Mouse (Mus musculus) myocyte (in vitro differentiated cells): Measurements from ENCODE around the gene Arhgef19. TPM values are rescaled to one million over a fixed set of nuclear protein-coding genes. Genes with fewer than 3 reads are reported as not detected.

ENCODE experiments used
- H3K27me3 ChIP-seq: one replicate; pipeline ENCODE4 v1.6.1; 2011; ENCODE audit not compliant: control insufficient read depth, insufficient read depth, insufficient read length
- H3K36me3 ChIP-seq: one replicate; pipeline ENCODE4 v1.6.1; 2011; ENCODE audit not compliant: control insufficient read depth, insufficient read depth
- H3K4me2 ChIP-seq: one replicate; pipeline ENCODE4 v1.6.1; 2011; ENCODE audit warnings: low read depth, control low read depth
- H3K4me3 ChIP-seq: one replicate; pipeline ENCODE4 v1.5.1; 2011; ENCODE audit warnings: mild to moderate bottlenecking, control low read depth, moderate library complexity
- H3K79me2 ChIP-seq: one replicate; pipeline ENCODE4 v1.6.1; 2011; ENCODE audit not compliant: control insufficient read depth, insufficient read depth
- H3ac ChIP-seq: one replicate; pipeline ENCODE4 v1.6.1; 2011; ENCODE audit not compliant: control insufficient read depth, insufficient read length
- CEBPB ChIP-seq: IDR thresholded peaks from 2 replicates; pipeline ENCODE4 v1.6.1; 2011; ENCODE audit warnings: mild to moderate bottlenecking, moderate library complexity; ENCODE audit not compliant: poor library complexity, insufficient read depth, severe bottlenecking
- E2F4 ChIP-seq: IDR thresholded peaks from one replicate; pipeline ENCODE4 v1.6.1; 2011; ENCODE audit warnings: mild to moderate bottlenecking, control low read depth, moderate library complexity; ENCODE audit not compliant: insufficient read depth
- MAX ChIP-seq: IDR thresholded peaks from one replicate; pipeline ENCODE4 v1.6.1; 2011; ENCODE audit warnings: low read depth, mild to moderate bottlenecking, control low read depth
- MYOD1 ChIP-seq, 3 experiments: IDR thresholded peaks; one replicate each; pipeline ENCODE4 v1.6.1; 2011; ENCODE audit warnings: control low read depth in 2 of 3, low read depth in 2 of 3, mild to moderate bottlenecking in 2 of 3, moderate library complexity in 1 of 3; ENCODE audit not compliant: insufficient read length in 2 of 3, control insufficient read depth in 1 of 3
- MYOG ChIP-seq, 3 experiments: IDR thresholded peaks; one replicate each; pipeline ENCODE4 v1.6.1; 2011; ENCODE audit warnings: control low read depth in 2 of 3, low read depth in 2 of 3, mild to moderate bottlenecking in 2 of 3; ENCODE audit not compliant: insufficient read length in 2 of 3, control insufficient read depth in 1 of 3, insufficient read depth in 1 of 3
- POLR2A ChIP-seq: IDR thresholded peaks from one replicate; pipeline ENCODE4 v1.6.1; 2011; ENCODE audit warnings: low read depth, mild to moderate bottlenecking, control low read depth, moderate library complexity; ENCODE audit not compliant: insufficient read length
- POLR2AphosphoS2 ChIP-seq: IDR thresholded peaks from one replicate; pipeline ENCODE4 v1.6.1; 2011; ENCODE audit warnings: low read depth, control low read depth; ENCODE audit not compliant: insufficient read length
- REST ChIP-seq: IDR thresholded peaks from one replicate; pipeline ENCODE4 v1.6.1; 2011; ENCODE audit warnings: mild to moderate bottlenecking, control low read depth, moderate library complexity; ENCODE audit not compliant: insufficient read depth, insufficient read length
- SRF ChIP-seq: IDR thresholded peaks from one replicate; pipeline ENCODE4 v1.6.1; 2011; ENCODE audit warnings: low read depth; ENCODE audit not compliant: control insufficient read depth, insufficient read length
- TCF12 ChIP-seq: IDR thresholded peaks from one replicate; pipeline ENCODE4 v1.6.1; 2011; ENCODE audit warnings: mild to moderate bottlenecking, control low read depth; ENCODE audit not compliant: poor library complexity, insufficient read depth, severe bottlenecking
- TCF3 ChIP-seq: IDR thresholded peaks from one replicate; pipeline ENCODE4 v1.6.1; 2011; ENCODE audit warnings: low read depth, control low read depth; ENCODE audit not compliant: insufficient read length
- USF1 ChIP-seq: IDR thresholded peaks from one replicate; pipeline ENCODE4 v1.6.1; 2011; ENCODE audit warnings: low read depth, mild to moderate bottlenecking, control low read depth, moderate library complexity
- polyA plus RNA-seq: library from polyadenylated mRNA; unstranded; fragments of >200 nt; fragmentation: generic; extraction: Trizol; gene quantifications from one replicate; pipeline ENCODE4 v1.2.1, GENCODE M21; 2012; ENCODE audit warnings: missing spikeins

The Arhgef19 gene
- polyA plus RNA-seq, 1 experiment: 28.6 TPM

GRCm38 (mm10) chr4:141213770-141214336 lies 25.4 kb upstream of the Arhgef19 start, which contains the start of gene Rsg1:
TSS of gene Rsg1 (plus strand) at chr4:141213956.
- TF ChIP-seq E2F4 (peak; percentile 58), USF1 (no peak)
- Histone ChIP-seq H3K36me3 (no peaks in the 10 kb centered on the region), H3ac (no peak within 1 kb of the TSS), H3K4me3 (peak within 1 kb of the TSS; percentile 30), H3K27me3 (no peaks in the 10 kb centered on the region), H3K79me2 (no peaks in the 10 kb centered on the region), H3K4me2 (peak within 1 kb of the TSS; percentile 95)

DNA sequence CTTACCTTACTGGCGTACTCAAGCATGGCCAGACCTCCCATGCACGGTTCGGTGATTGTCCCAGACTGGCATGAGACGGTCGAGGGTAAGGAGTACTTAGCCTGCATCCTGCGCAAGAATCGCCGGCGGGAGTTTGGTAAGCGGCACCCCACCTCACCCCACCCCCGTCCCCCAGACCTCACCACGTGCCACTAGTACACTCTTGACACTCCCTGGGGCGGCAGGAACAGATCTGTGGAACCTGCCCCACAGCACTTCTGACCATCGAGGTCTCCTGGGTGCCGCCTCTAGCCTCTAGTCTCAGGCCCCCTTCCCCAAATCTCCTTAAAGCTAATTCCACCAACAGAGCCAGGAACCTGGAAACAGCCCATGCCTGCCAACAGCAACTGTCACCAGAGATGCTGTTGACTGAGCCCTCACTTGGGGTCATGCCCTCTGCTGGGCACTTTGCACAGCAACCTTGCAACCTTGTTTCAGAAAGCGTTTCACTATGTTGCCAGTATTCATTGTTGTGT lies 24.9 kb upstream of the Arhgef19 start:
- peak in 1 of 3 experiments; percentile 26 for TF ChIP-seq MYOG (IDR thresholded peaks at IDR 0.05; ENCODE audit: control insufficient read depth in 1 of 3, insufficient read depth in 1 of 3, insufficient read length in 2 of 3, low read depth in 2 of 3)
- no peak for TF ChIP-seq CEBPB
- Histone ChIP-seq H3K79me2 (no peaks in the 10 kb centered on the region), H3K27me3 (no peaks in the 10 kb centered on the region), H3ac (no peak overlapping the region), H3K36me3 (no peaks in the 10 kb centered on the region), H3K4me3 (peak overlapping the region; percentile 30), H3K4me2 (peak overlapping the region; percentile 95)

GRCm38 (mm10) chr4:141219583-141220213 lies 19.6 kb upstream of the Arhgef19 start:
- Histone ChIP-seq H3K4me2 (no peak overlapping the region), H3K79me2 (no peaks in the 10 kb centered on the region), H3K4me3 (no peak overlapping the region), H3ac (no peak overlapping the region), H3K36me3 (no peaks in the 10 kb centered on the region), H3K27me3 (no peaks in the 10 kb centered on the region)
- TF ChIP-seq E2F4 (no peak), MYOG (IDR thresholded peaks at IDR 0.05; ENCODE audit: control insufficient read depth in 1 of 3, insufficient read depth in 1 of 3, insufficient read length in 2 of 3, low read depth in 2 of 3) (peak in 1 of 3 experiments; percentile 27)

GRCm38 (mm10) chr4:141221848-141222247 lies 17.5 kb upstream of the Arhgef19 start:
- H3ac ChIP-seq: no peak overlapping the region
- no peak for TF ChIP-seq SRF
- no peak for TF ChIP-seq E2F4
- no peak for TF ChIP-seq MYOG (IDR thresholded peaks at IDR 0.05; ENCODE audit: control insufficient read depth in 1 of 3, insufficient read depth in 1 of 3, insufficient read length in 2 of 3, low read depth in 2 of 3)
- TF ChIP-seq TCF12: no peak
- TF ChIP-seq MYOD1 (IDR thresholded peaks at IDR 0.05; ENCODE audit: control insufficient read depth in 1 of 3, insufficient read length in 2 of 3, low read depth in 2 of 3): no peak
- no peak overlapping the region for H3K4me2 ChIP-seq
- H3K4me3 ChIP-seq: no peak overlapping the region
- no peaks in the 10 kb centered on the region for H3K36me3 ChIP-seq
- no peaks in the 10 kb centered on the region for H3K79me2 ChIP-seq
- no peaks in the 10 kb centered on the region for H3K27me3 ChIP-seq

- no peaks in the 10 kb centered on the region for H3K79me2 ChIP-seq
- H3K4me3 ChIP-seq: no peak overlapping the region
- no peak for TF ChIP-seq TCF12
- no peak for TF ChIP-seq MYOD1 (IDR thresholded peaks at IDR 0.05; ENCODE audit: control insufficient read depth in 1 of 3, insufficient read length in 2 of 3, low read depth in 2 of 3)
- no peak for TF ChIP-seq CEBPB
- no peak overlapping the region for H3ac ChIP-seq
- H3K4me2 ChIP-seq: no peak overlapping the region
- H3K27me3 ChIP-seq: no peaks in the 10 kb centered on the region
- no peaks in the 10 kb centered on the region for H3K36me3 ChIP-seq
These were observed 16.5 kb upstream of the Arhgef19 start for GRCm38 (mm10) chr4:141222752-141223151.

DNA sequence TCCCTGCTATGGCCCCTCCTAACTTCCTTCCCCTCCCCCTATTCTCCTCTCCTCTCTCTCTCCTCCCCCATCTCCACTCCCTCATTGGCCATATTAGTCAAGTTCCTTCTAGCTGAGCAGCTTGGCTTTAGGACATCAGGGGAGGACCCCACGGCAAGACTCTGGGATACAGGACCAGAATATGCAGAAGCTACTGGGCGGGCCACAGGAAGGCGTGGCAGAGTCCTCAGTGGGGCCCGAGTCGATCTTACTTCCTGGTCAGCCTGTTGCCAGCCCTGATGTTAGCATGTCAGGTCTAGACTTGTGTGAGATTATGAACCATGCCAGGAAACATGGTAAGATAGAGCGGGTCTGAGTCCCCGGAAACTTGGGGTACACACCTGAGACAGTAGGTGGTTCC lies 10.6 kb upstream of the Arhgef19 start:
- TF ChIP-seq MAX: no peak
- H3K27me3 ChIP-seq: peaks cover 7% of the 10 kb centered on the region
- H3K4me2 ChIP-seq: no peak overlapping the region
- no peak overlapping the region for H3K4me3 ChIP-seq
- no peak overlapping the region for H3ac ChIP-seq
- H3K36me3 ChIP-seq: no peaks in the 10 kb centered on the region
- H3K79me2 ChIP-seq: no peaks in the 10 kb centered on the region

DNA sequence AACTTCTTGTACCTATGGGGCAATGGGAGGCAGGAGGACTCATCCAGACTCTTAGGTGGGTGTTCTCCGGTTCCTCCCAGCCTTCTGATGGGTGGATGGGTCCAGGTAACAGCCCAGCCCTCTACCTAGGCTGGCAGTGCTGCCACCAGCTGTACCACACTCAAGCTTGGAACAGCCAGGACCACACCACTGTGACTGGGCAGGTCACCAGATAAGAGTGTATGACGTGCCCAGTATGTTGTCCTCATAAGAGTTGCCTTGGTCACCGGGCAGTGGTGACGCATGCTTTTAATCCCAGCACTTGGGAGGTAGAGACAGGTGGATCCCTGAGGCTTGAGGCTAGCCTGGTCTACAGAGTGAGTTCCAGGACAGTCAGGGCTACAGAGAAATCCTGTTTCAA lies 6.1 kb upstream of the Arhgef19 start:
- H3K4me3 ChIP-seq: no peak overlapping the region
- no peaks in the 10 kb centered on the region for H3K36me3 ChIP-seq
- TF ChIP-seq POLR2AphosphoS2 (no peak), USF1 (no peak), POLR2A (no peak), SRF (no peak), TCF12 (no peak), TCF3 (no peak), CEBPB (no peak), MYOD1 (IDR thresholded peaks at IDR 0.05; ENCODE audit: control insufficient read depth in 1 of 3, insufficient read length in 2 of 3, low read depth in 2 of 3) (no peak), REST (no peak), E2F4 (no peak)
- H3ac ChIP-seq: no peak overlapping the region
- H3K79me2 ChIP-seq: no peaks in the 10 kb centered on the region
- H3K27me3 ChIP-seq: peaks cover 7% of the 10 kb centered on the region
- H3K4me2 ChIP-seq: no peak overlapping the region
